Mouse (Mus musculus): ENCODE data around the gene Slc2a12.

DNA sequence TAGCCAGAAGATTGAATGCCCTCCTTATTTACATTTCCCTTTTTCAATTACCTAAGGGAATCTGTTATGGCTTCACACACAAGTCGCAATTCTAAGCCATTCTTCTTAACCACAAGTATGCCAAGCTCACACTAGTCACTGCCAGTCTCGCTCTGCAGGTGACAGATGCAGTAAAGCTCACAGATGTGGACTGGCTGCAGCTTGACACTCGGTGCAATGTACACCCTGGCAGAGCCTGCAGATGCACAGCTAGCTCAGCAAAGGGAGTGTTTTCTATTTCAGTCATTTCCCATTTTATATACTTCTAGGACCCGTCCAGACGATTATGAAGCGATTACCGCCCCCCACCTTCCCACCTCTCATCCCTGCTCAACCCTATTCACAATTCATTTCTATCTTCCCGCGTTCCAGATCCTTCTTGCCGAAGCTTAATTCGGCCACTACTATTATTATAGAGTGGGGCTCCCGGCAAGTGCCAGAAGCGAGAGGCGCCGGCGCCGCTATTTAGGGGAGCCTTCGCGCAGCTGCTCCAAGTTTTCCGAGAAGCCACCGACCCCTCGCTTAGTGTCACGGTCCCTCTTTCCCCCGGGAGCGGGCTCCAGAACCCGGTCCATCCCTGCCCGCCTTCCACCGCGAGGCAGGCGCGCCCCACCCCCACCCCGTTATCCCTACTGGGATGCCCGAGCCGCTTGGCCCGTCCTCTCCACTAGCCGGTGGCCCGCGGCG is 85.6 kb downstream of the Slc2a12 start:
- TF ChIP-seq CTCF (IDR thresholded peaks at IDR 0.05; ENCODE audit: control insufficient read depth, insufficient read depth, insufficient replicate concordance, low read depth, low read length) (no peak), POLR2A (IDR thresholded peaks at IDR 0.05; ENCODE audit: control insufficient read depth, low read depth, low read length) (no peak)

Measured in testis, adult 2 months (tissue).